Mouse (Mus musculus) neural tube, embryonic 12.5 days (tissue): Measurements from ENCODE around the gene Ptpn6. TPM values are rescaled to one million over a fixed set of nuclear protein-coding genes. Genes with fewer than 3 reads are reported as not detected.

Source experiments
- ATAC-seq: fragments of 200-750 bp; cut with Nextera tagmentation; 2 replicates; pipeline ENCODE4 v1.8.0; 2017; ENCODE audit warnings: low read depth, mild to moderate bottlenecking, moderate TSS enrichment, moderate library complexity; ENCODE audit not compliant: low FRiP score
- H3K27ac ChIP-seq: fragments of 300-500 bp; sonication (generic); 2 replicates; pipeline ENCODE4 v1.5.1; 2016
- H3K27me3 ChIP-seq: fragments of 300-500 bp; sonication (generic); replicated peaks from 2 replicates; pipeline ENCODE4 v1.6.1; 2016; ENCODE audit warnings: mild to moderate bottlenecking
- H3K36me3 ChIP-seq: fragments of 300-500 bp; sonication (generic); 2 replicates; pipeline ENCODE4 v1.6.1; 2016; ENCODE audit warnings: mild to moderate bottlenecking
- H3K4me1 ChIP-seq: fragments of 300-500 bp; sonication (generic); 2 replicates; pipeline ENCODE4 v1.6.1; 2016
- H3K4me2 ChIP-seq: fragments of 300-500 bp; sonication (generic); replicated peaks from 2 replicates; pipeline ENCODE4 v1.6.1; 2016; ENCODE audit warnings: mild to moderate bottlenecking
- H3K4me3 ChIP-seq: fragments of 300-500 bp; sonication (generic); 2 replicates; pipeline ENCODE4 v1.5.1; 2016
- H3K9ac ChIP-seq: fragments of 300-500 bp; sonication (generic); 2 replicates; pipeline ENCODE4 v1.6.1; 2016; ENCODE audit warnings: mild to moderate bottlenecking
- H3K9me3 ChIP-seq: fragments of 300-500 bp; sonication (generic); 2 replicates; pipeline ENCODE4 v1.6.1; 2016; ENCODE audit warnings: mild to moderate bottlenecking
- WGBS: fragments of 180-500 bp; shearing (Covaris S2); methylation state at CpG from one replicate; pipeline ENCODE4 v1.1.7; 2016; 5-methylcytosine and 5-hydroxymethylcytosine counted together
- polyA plus RNA-seq: library from polyadenylated mRNA; unstranded; fragments of >200 nt; fragmentation: Nextera tagmentation; extraction: Ambion mirVana; gene quantifications from 2 replicates; pipeline ENCODE4 v1.2.1, GENCODE M21; 2016

The Ptpn6 gene
- polyA plus RNA-seq, 1 experiment from 2014 or later: 6.6 TPM

GRCm38 (mm10) chr6:124702784-124703103 lies 35.8 kb downstream of the Ptpn6 start:
- WGBS: 49% methylated on average over 3 of the region's 3 CpGs
- Histone ChIP-seq H3K36me3 (peaks cover 69% of the 10 kb centered on the region), H3K4me1 (0 out of 2 replicates have a peak, but pooled peaks cover 3% of the 10 kb centered on the region), H3K9me3 (no peaks in the 10 kb centered on the region), H3K4me2 (no peak overlapping the region), H3K4me3 (no peak overlapping the region), H3K27me3 (no peaks in the 10 kb centered on the region), H3K27ac (no peak overlapping the region), H3K9ac (no peak overlapping the region)
- ATAC-seq: peak; percentile 48

GRCm38 (mm10) chr6:124702102-124702783 lies 36.3 kb downstream of the Ptpn6 start:
- Histone ChIP-seq H3K9me3 (no peaks in the 10 kb centered on the region), H3K4me1 (0 out of 2 replicates have a peak, but pooled peaks cover 3% of the 10 kb centered on the region), H3K36me3 (peaks cover 64% of the 10 kb centered on the region), H3K4me2 (no peak overlapping the region), H3K9ac (no peak overlapping the region), H3K27me3 (no peaks in the 10 kb centered on the region), H3K27ac (no peak overlapping the region), H3K4me3 (no peak overlapping the region)
- WGBS: 93% methylated on average over 17 of the region's 17 CpGs
- peak; percentile 55 for ATAC-seq

- H3K36me3 ChIP-seq: peaks cover 64% of the 10 kb centered on the region
- H3K27me3 ChIP-seq: no peaks in the 10 kb centered on the region
- WGBS: 82% methylated on average over 8 of the region's 8 CpGs
- no peaks in the 10 kb centered on the region for H3K9me3 ChIP-seq
- no peak for ATAC-seq
- no peak overlapping the region for H3K4me2 ChIP-seq
- no peak overlapping the region for H3K4me3 ChIP-seq
- H3K4me1 ChIP-seq: 0 out of 2 replicates have a peak, but pooled peaks cover 3% of the 10 kb centered on the region
- no peak overlapping the region for H3K9ac ChIP-seq
- no peak overlapping the region for H3K27ac ChIP-seq
Observed at GRCm38 (mm10) chr6:124701338-124701737, 37.2 kb downstream of the Ptpn6 start.

- Histone ChIP-seq H3K27me3 (no peaks in the 10 kb centered on the region), H3K27ac (no peak overlapping the region), H3K36me3 (peaks cover 58% of the 10 kb centered on the region), H3K9ac (no peak overlapping the region), H3K4me1 (0 out of 2 replicates have a peak, but pooled peaks cover 3% of the 10 kb centered on the region), H3K4me2 (no peak overlapping the region), H3K9me3 (no peaks in the 10 kb centered on the region), H3K4me3 (no peak overlapping the region)
- ATAC-seq: no peak; the same call in 1 of the 2 replicates
- 86% methylated on average over 11 of the region's 11 CpGs for WGBS
Observed at GRCm38 (mm10) chr6:124699962-124700610, 38.4 kb downstream of the Ptpn6 start.

- no peak overlapping the region for H3K9ac ChIP-seq
- no peak for ATAC-seq
- no peak overlapping the region for H3K4me3 ChIP-seq
- H3K4me1 ChIP-seq: 0 out of 2 replicates have a peak, but pooled peaks cover 3% of the 10 kb centered on the region
- H3K9me3 ChIP-seq: no peaks in the 10 kb centered on the region
- no peaks in the 10 kb centered on the region for H3K27me3 ChIP-seq
- no peak overlapping the region for H3K27ac ChIP-seq
- no peak overlapping the region for H3K4me2 ChIP-seq
- WGBS: 81% methylated on average over 4 of the region's 4 CpGs
- H3K36me3 ChIP-seq: peaks cover 50% of the 10 kb centered on the region
Observed at GRCm38 (mm10) chr6:124699366-124699765, 39.1 kb downstream of the Ptpn6 start.

- no peaks in the 10 kb centered on the region for H3K27me3 ChIP-seq
- no peak overlapping the region for H3K9ac ChIP-seq
- H3K4me2 ChIP-seq: no peak overlapping the region
- H3K9me3 ChIP-seq: no peaks in the 10 kb centered on the region
- no peak for ATAC-seq
- no peak overlapping the region for H3K4me3 ChIP-seq
- peaks cover 44% of the 10 kb centered on the region for H3K36me3 ChIP-seq
- WGBS: 89% methylated on average over 6 of the region's 6 CpGs
- no peak overlapping the region for H3K27ac ChIP-seq
- H3K4me1 ChIP-seq: 0 out of 2 replicates have a peak, but pooled peaks cover 3% of the 10 kb centered on the region
Observed at GRCm38 (mm10) chr6:124698751-124699150, 39.8 kb downstream of the Ptpn6 start.

GRCm38 (mm10) chr6:124696441-124697150 lies 41.9 kb downstream of the Ptpn6 start:
- WGBS: 95% methylated on average over 7 of the region's 7 CpGs
- ATAC-seq: no peak
- no peak overlapping the region for H3K27ac ChIP-seq
- H3K36me3 ChIP-seq: peaks cover 23% of the 10 kb centered on the region; the same call in 1 of the 2 replicates
- no peaks in the 10 kb centered on the region for H3K9me3 ChIP-seq
- H3K9ac ChIP-seq: no peak overlapping the region
- H3K4me2 ChIP-seq: no peak overlapping the region
- no peak overlapping the region for H3K4me3 ChIP-seq
- no peaks in the 10 kb centered on the region for H3K27me3 ChIP-seq
- 0 out of 2 replicates have a peak, but pooled peaks cover 3% of the 10 kb centered on the region for H3K4me1 ChIP-seq

GRCm38 (mm10) chr6:124694166-124694955 lies 44.2 kb downstream of the Ptpn6 start:
- H3K4me2 ChIP-seq: no peak overlapping the region
- 86% methylated on average over 15 of the region's 15 CpGs for WGBS
- no peak overlapping the region for H3K4me3 ChIP-seq
- H3K27me3 ChIP-seq: no peaks in the 10 kb centered on the region
- no peaks in the 10 kb centered on the region for H3K9me3 ChIP-seq
- H3K9ac ChIP-seq: no peak overlapping the region
- ATAC-seq: no peak
- H3K4me1 ChIP-seq: 0 out of 2 replicates have a peak, but pooled peaks cover 3% of the 10 kb centered on the region
- 0 out of 2 replicates have a peak, but pooled peaks cover 4% of the 10 kb centered on the region for H3K36me3 ChIP-seq
- no peak overlapping the region for H3K27ac ChIP-seq

- Histone ChIP-seq H3K27me3 (no peaks in the 10 kb centered on the region), H3K36me3 (no peaks in the 10 kb centered on the region), H3K4me3 (no peak overlapping the region), H3K27ac (no peak overlapping the region), H3K4me1 (0 out of 2 replicates have a peak, but pooled peaks cover 3% of the 10 kb centered on the region), H3K9me3 (no peaks in the 10 kb centered on the region), H3K4me2 (no peak overlapping the region), H3K9ac (no peak overlapping the region)
- ATAC-seq: no peak
- WGBS: 81% methylated on average over 15 of the region's 15 CpGs
Observed at GRCm38 (mm10) chr6:124693243-124693981, 45.1 kb downstream of the Ptpn6 start.

GRCm38 (mm10) chr6:124690517-124690916 lies 48.0 kb downstream of the Ptpn6 start:
- no peaks in the 10 kb centered on the region for H3K27me3 ChIP-seq
- WGBS: 95% methylated on average over 3 of the region's 3 CpGs
- H3K27ac ChIP-seq: no peak overlapping the region
- no peaks in the 10 kb centered on the region for H3K9me3 ChIP-seq
- no peaks in the 10 kb centered on the region for H3K4me1 ChIP-seq
- no peak for ATAC-seq
- no peak overlapping the region for H3K9ac ChIP-seq
- no peak overlapping the region for H3K4me2 ChIP-seq
- no peak overlapping the region for H3K4me3 ChIP-seq
- H3K36me3 ChIP-seq: no peaks in the 10 kb centered on the region

GRCm38 (mm10) chr6:124689011-124689410 lies 49.5 kb downstream of the Ptpn6 start:
- no peaks in the 10 kb centered on the region for H3K4me1 ChIP-seq
- no peak overlapping the region for H3K4me3 ChIP-seq
- H3K36me3 ChIP-seq: no peaks in the 10 kb centered on the region
- 95% methylated on average over 3 of the region's 3 CpGs for WGBS
- no peak overlapping the region for H3K4me2 ChIP-seq
- H3K9ac ChIP-seq: no peak overlapping the region
- H3K27ac ChIP-seq: no peak overlapping the region
- no peak for ATAC-seq
- H3K27me3 ChIP-seq: no peaks in the 10 kb centered on the region
- no peaks in the 10 kb centered on the region for H3K9me3 ChIP-seq
